Mouse (Mus musculus) stomach, postnatal 0 days (tissue): Measurements from ENCODE around the gene Usp46. TPM values are rescaled to one million over a fixed set of nuclear protein-coding genes. Genes with fewer than 3 reads are reported as not detected.

Experiments used
- ATAC-seq: fragments of 200-750 bp; cut with Nextera tagmentation; 2 replicates; pipeline ENCODE4 v1.8.0; 2017; ENCODE audit not compliant: low FRiP score, low TSS enrichment
- DNase-seq: peaks from one replicate; pipeline ENCODE4 v3.0.0-alpha.2; 2016; ENCODE audit warnings: low spot score
- H3K27ac ChIP-seq: fragments of 300-500 bp; sonication (generic); replicated peaks from 2 replicates; pipeline ENCODE4 v1.5.1; 2014; ENCODE audit warnings: mild to moderate bottlenecking, control low read depth
- H3K27me3 ChIP-seq: fragments of 300-500 bp; sonication (generic); 2 replicates; pipeline ENCODE4 v1.6.1; 2014; ENCODE audit warnings: low read length; ENCODE audit not compliant: control insufficient read depth, insufficient read depth
- H3K36me3 ChIP-seq: fragments of 300-500 bp; sonication (generic); 2 replicates; pipeline ENCODE4 v1.6.1; 2014; ENCODE audit warnings: low read length, mixed read lengths; ENCODE audit not compliant: control insufficient read depth, insufficient read depth
- H3K4me1 ChIP-seq: fragments of 300-500 bp; sonication (generic); replicated peaks from 2 replicates; pipeline ENCODE4 v1.6.1; 2014; ENCODE audit warnings: antibody characterized with exemption; ENCODE audit not compliant: control insufficient read depth, insufficient read depth
- H3K4me2 ChIP-seq: fragments of 300-500 bp; sonication (generic); replicated peaks from 2 replicates; pipeline ENCODE4 v1.6.1; 2014; ENCODE audit warnings: low read depth, mild to moderate bottlenecking, control low read depth, moderate library complexity
- H3K4me3 ChIP-seq: fragments of 300-500 bp; sonication (generic); 2 replicates; pipeline ENCODE4 v1.5.1; 2014; ENCODE audit warnings: low read depth, low read length, control low read depth
- H3K9ac ChIP-seq: fragments of 300-500 bp; sonication (generic); 2 replicates; pipeline ENCODE4 v1.6.1; 2014; ENCODE audit warnings: mild to moderate bottlenecking, low read length, control low read depth, mixed read lengths
- H3K9me3 ChIP-seq: fragments of 300-500 bp; sonication (generic); 2 replicates; pipeline ENCODE4 v1.6.1; 2016; ENCODE audit warnings: low read length; ENCODE audit not compliant: control insufficient read depth
- CTCF ChIP-seq: IDR thresholded peaks from 2 replicates; pipeline ENCODE4 v1.5.1; 2016; ENCODE audit warnings: antibody characterized with exemption, low read depth, mild to moderate bottlenecking, moderate library complexity
- EP300 ChIP-seq: optimal IDR thresholded peaks from 2 replicates; pipeline ENCODE3; 2016; ENCODE audit warnings: antibody characterized with exemption
- WGBS: fragments of 180-500 bp; shearing (Covaris S2); extraction: QIAGEN DNeasy Blood & Tissue Kit; methylation state at CpG from one replicate; pipeline ENCODE4 v1.1.7; 2014; 5-methylcytosine and 5-hydroxymethylcytosine counted together
- polyA plus RNA-seq: library from polyadenylated mRNA; unstranded; fragments of >200 nt; fragmentation: Nextera tagmentation; extraction: Ambion mirVana; gene quantifications from 2 replicates; pipeline ENCODE4 v1.2.1, GENCODE M21; 2015

Usp46 gene
- polyA plus RNA-seq = 18.7 and 20.0 TPM in 2 replicates

GRCm38 (mm10) chr5:74067831-74068713 is at the start of gene Usp46:
Gene Usp46, minus strand, starts transcription at chr5:74068431.
- Histone ChIP-seq H3K9ac (peak within 1 kb of the TSS; percentile 83), H3K27ac (peak within 1 kb of the TSS; percentile 92), H3K9me3 (no peaks in the 10 kb centered on the region), H3K4me1 (no peaks in the 10 kb centered on the region), H3K4me3 (peak within 1 kb of the TSS; percentile 63), H3K36me3 (no peaks in the 10 kb centered on the region), H3K4me2 (peak within 1 kb of the TSS; percentile 59), H3K27me3 (no peaks in the 10 kb centered on the region)
- under 1% methylated on average over 62 of the region's 89 CpGs for WGBS
- ATAC-seq (peak; percentile 92), DNase-seq (peak; percentile 92)
- TF ChIP-seq CTCF (no peak; the same call in 1 of the 2 replicates), EP300 (no peak)

- no peaks in the 10 kb centered on the region for H3K9me3 ChIP-seq
- DNase-seq (no peak), ATAC-seq (no peak)
- TF ChIP-seq CTCF (no peak), EP300 (no peak)
- H3K27me3 ChIP-seq = no peaks in the 10 kb centered on the region
- H3K9ac ChIP-seq = no peak overlapping the region
- no peaks in the 10 kb centered on the region for H3K4me1 ChIP-seq
- 88% methylated on average over 7 of the region's 7 CpGs for WGBS
- H3K27ac ChIP-seq = no peak overlapping the region
- no peak overlapping the region for H3K4me2 ChIP-seq
- H3K4me3 ChIP-seq = no peak overlapping the region
- H3K36me3 ChIP-seq = no peaks in the 10 kb centered on the region
Measured at GRCm38 (mm10) chr5:74113961-74114689, 45.9 kb upstream of the Usp46 start.

- H3K9me3 ChIP-seq = no peaks in the 10 kb centered on the region
- H3K27me3 ChIP-seq = no peaks in the 10 kb centered on the region
- H3K4me3 ChIP-seq = no peak overlapping the region
- peak; percentile 92 for ATAC-seq
- no peak overlapping the region for H3K4me2 ChIP-seq
- 0 out of 2 replicates have a peak overlapping the region, but pooled peaks have one; percentile 26 for H3K27ac ChIP-seq
- no peaks in the 10 kb centered on the region for H3K4me1 ChIP-seq
- 39% methylated on average over 7 of the region's 7 CpGs for WGBS
- H3K9ac ChIP-seq = no peak overlapping the region
- H3K36me3 ChIP-seq = no peaks in the 10 kb centered on the region
- peak; percentile 69 for DNase-seq
- TF ChIP-seq EP300 (peak; percentile 73), CTCF (no peak)
Measured at GRCm38 (mm10) chr5:74105445-74105844, 37.2 kb upstream of the Usp46 start.

GRCm38 (mm10) chr5:74101761-74102160 is 33.5 kb upstream of the Usp46 start:
- ATAC-seq (no peak), DNase-seq (no peak)
- Histone ChIP-seq H3K4me1 (no peaks in the 10 kb centered on the region), H3K4me3 (no peak overlapping the region), H3K9ac (no peak overlapping the region), H3K27ac (no peak overlapping the region), H3K9me3 (no peaks in the 10 kb centered on the region), H3K27me3 (no peaks in the 10 kb centered on the region), H3K36me3 (0 out of 2 replicates have a peak, but pooled peaks cover 2% of the 10 kb centered on the region), H3K4me2 (no peak overlapping the region)
- WGBS = 63% methylated on average over 6 of the region's 6 CpGs
- TF ChIP-seq CTCF (no peak), EP300 (no peak)

GRCm38 (mm10) chr5:74099046-74099445 is 30.8 kb upstream of the Usp46 start:
- no peak overlapping the region for H3K4me3 ChIP-seq
- H3K4me2 ChIP-seq = no peak overlapping the region
- WGBS = 60% methylated on average over 10 of the region's 10 CpGs
- no peak for TF ChIP-seq EP300
- no peak for TF ChIP-seq CTCF
- H3K27ac ChIP-seq = no peak overlapping the region
- H3K9me3 ChIP-seq = no peaks in the 10 kb centered on the region
- H3K27me3 ChIP-seq = no peaks in the 10 kb centered on the region
- H3K36me3 ChIP-seq = 0 out of 2 replicates have a peak, but pooled peaks cover 3% of the 10 kb centered on the region
- ATAC-seq = no peak
- H3K9ac ChIP-seq = no peak overlapping the region
- no peak for DNase-seq
- no peaks in the 10 kb centered on the region for H3K4me1 ChIP-seq
